Mouse (Mus musculus) bone marrow, adult 2 months (tissue): Measurements from ENCODE around the gene Suox.

Source experiments
- CTCF ChIP-seq: fragments of 200-500 bp; IDR thresholded peaks from 2 replicates; pipeline ENCODE4 v1.5.1; 2011; ENCODE audit warnings: low read length, control low read depth; ENCODE audit not compliant: control insufficient read depth, insufficient read depth
- POLR2A ChIP-seq: fragments of 200-500 bp; IDR thresholded peaks from 2 replicates; pipeline ENCODE4 v1.6.1; 2011; ENCODE audit warnings: low read depth, mild to moderate bottlenecking, control low read depth, low read length, borderline replicate concordance; ENCODE audit not compliant: control insufficient read depth

DNA sequence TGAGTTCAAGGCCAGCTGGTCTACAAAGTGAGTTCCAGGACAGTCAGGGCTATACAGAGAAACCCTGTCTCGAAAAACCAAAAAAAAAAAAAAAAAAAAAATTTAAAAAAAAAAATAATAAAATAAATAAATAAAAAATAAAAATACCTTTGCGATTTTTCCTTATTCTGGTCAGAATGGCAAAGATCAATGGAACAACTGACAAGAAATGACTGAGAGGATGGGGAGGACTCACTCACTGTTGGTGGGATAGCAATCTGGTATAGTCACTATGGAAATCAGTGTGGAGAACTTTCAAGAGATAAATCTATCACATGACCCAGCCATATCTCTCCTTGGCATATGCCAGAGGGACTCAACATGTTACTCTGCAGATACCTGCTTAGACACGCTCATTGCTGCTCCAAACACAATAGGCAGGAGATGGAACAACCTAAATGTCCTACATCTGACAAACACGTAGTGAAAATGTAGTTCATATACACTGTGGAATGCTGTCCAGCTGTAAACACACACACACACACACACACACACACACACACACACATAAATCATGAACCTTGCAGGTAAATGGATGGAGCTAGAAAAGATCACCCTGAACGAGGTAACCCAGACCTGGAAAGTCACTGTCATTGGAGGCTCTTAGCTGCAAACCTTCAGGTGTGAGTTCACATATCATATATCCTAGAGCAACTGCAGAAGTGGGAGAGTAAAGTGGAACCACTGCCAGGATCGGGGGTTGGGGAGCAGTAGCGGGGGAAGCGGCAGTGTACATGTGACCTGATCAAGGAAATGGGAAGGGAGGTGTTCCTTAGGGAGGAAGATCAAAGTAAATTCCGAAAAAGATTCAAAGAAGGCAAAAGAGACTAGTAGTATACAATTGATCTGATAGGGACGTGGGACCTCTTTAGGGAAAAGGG lies 46.2 kb downstream of the Suox start:
- TF ChIP-seq CTCF (no peak), POLR2A (no peak)
